Mouse (Mus musculus): ENCODE measurements around the gene Ada.

DNA sequence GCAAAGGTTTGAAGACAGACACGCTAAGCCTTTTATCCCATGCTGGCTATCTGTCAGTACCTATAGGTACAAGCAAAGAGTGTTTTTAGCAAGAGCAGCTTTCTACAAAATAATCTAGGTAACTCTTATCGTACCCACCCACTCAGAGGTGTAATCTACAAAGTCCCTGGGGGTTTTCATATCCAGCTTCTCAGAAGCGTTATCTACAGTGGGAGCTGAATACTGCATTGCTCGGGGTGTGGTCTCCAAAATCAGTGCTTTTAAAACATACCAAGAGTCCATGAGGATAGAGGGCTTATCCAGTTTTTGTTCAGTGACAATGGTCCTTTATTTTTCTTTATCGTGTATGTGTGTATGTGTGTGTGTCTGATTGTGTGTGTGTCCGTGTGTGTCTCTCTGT lies 33.3 kb upstream of the Ada start:
- no peak for TF ChIP-seq CTCF (IDR thresholded peaks at IDR 0.05; ENCODE audit: low read depth)
- TF ChIP-seq EP300 (IDR thresholded peaks at IDR 0.05; ENCODE audit: low read depth), result no peak
